Mouse (Mus musculus): Measurements from ENCODE around the gene Slc36a4.

Gene Slc36a4

GRCm38 (mm10) chr9:15709599-15710381 lies at the start of gene Slc36a4:
Slc36a4 (plus strand) TSS chr9:15709738.
- DNase-seq (ENCODE audit: extremely low read depth, insufficient read length, low spot score), result peak; percentile 84

DNA sequence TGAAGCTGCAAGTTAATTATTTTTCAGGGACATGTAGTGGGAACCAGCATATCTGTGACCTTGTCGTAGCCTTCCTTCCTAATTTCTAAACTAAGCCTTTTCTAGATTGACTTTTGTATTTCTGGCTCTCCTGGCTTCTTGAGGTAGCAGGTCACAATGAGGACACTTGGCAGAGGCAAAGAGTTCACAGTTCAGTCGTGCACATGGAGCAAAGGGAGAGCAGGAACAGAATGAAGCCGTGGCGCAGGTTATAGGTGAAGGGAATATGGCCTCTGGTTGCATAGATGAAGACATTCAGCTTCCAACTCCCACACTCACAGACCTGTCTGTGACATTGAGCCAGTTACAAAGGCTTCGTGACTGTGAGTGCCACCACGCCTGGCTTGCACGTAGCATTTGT lies 44.9 kb upstream of the Slc36a4 start:
- no peak for DNase-seq (ENCODE audit: extremely low read depth, insufficient read length, low spot score)

- DNase-seq (ENCODE audit: extremely low read depth, insufficient read length, low spot score), result no peak
Observed at GRCm38 (mm10) chr9:15669452-15669851, 40.1 kb upstream of the Slc36a4 start.

DNA sequence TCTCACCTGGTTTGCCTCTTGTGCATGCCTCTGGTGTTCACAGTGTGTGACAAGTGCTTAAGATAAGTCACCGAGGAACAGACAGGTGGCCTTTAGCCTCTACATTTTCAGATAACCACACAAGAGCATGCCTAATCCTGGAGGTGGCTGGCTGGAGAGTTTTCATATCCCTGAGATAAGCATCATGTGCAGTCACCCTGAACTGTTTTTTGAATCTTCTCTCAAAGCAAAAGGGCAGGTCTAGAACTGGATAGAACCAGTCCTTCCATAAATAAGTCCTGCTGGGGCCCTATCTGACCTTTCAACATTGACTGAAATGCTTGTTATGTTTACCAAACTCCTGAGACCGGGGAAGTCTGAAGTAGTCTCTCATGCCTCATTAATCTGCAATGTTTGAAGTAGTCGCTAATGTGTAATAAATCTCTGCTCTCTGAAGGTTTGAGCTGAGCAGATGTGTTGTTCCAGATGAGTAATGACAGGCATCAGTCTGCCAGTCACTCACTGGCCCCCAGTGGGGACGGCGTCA lies 39.5 kb upstream of the Slc36a4 start:
- no peak for DNase-seq (ENCODE audit: extremely low read depth, insufficient read length, low spot score)

DNA sequence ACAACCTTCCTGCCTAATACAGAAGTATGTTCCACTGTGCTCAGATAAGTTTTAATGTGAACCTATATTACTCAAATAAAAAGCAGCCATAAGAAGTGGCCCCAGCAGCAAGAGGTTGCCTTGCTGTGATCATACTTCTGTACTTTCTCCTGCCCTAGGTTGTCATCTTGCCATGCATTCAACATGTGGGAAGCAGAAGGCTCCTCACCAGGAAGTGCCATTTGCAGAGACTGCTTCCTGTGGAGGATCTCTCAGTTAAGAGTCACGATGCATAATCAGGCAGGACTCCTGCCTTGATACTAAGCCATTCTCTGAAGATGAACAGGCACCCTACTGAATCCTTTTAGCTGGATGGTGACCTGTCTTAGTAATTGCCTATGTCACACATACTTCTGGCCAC lies 37.3 kb upstream of the Slc36a4 start:
- no peak for DNase-seq (ENCODE audit: extremely low read depth, insufficient read length, low spot score)

DNA sequence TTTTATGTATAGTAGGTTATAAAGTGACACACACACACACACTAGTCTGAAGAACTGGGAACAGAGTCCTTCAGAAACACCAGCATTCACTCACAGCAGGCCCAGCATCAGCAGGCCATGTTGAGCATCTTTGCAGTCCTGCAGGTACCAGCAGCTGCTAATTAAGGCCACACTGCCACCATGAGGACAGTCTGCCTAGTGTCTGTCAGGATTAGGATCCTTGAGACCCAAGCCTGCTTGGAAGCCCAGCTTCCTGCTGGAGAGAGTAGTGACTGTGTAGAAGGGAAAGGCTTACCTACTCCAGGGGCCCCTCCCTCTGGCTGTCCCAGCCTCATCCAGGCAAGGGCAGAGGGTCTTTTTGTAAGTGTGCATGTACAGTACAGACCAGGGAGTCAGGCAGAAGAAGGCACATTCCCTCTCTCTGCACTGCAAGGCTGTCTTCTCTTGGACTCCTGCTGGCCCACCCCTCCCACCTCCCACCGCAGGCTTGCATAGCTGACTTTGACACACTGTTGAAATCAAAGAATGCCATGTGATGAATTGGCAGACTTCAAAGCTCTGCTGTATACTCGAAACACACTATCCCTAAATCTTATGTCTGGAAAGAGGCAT lies 27.6 kb upstream of the Slc36a4 start:
- DNase-seq (ENCODE audit: extremely low read depth, insufficient read length, low spot score), result peak; percentile 13

DNA sequence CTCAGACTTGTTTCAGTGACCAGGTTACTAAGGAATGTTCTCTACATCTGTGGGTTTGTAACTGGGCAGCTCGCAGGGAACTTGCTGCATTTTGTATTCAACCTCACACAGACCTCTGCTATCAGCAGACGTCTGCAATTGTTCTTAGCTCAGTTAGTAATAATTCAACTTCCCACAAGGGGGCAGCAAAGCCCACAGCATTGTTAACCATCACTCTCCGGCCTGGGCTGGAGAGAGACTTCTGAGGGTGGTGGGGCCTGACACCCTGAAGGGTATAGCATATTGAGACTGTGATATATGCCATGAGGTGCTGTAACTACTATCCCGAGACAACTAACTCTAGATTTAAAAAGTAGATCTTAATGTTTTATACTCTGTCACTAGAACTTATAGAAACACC lies 24.3 kb upstream of the Slc36a4 start:
- no peak for DNase-seq (ENCODE audit: extremely low read depth, insufficient read length, low spot score)

DNA sequence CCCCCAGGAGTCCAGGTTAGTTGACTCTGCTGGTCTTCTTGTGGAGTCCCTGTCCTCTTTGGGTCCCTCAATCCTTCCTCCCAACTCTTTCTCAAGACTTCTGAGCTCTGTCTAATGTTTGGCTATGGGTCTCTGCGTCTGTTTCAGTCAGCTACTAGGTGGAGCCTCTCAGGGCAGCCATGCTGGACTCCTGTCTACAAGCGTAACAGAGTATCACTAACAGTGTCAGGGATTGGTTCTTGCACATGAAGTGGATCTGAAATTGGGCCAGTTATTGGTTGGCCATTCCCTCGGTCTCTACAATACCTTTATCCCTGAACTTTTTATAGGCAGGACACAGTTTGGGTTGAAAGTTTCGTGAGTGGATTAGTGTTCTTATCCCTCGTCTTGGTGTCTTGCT lies 22.2 kb upstream of the Slc36a4 start:
- no peak for DNase-seq (ENCODE audit: extremely low read depth, insufficient read length, low spot score)

DNA sequence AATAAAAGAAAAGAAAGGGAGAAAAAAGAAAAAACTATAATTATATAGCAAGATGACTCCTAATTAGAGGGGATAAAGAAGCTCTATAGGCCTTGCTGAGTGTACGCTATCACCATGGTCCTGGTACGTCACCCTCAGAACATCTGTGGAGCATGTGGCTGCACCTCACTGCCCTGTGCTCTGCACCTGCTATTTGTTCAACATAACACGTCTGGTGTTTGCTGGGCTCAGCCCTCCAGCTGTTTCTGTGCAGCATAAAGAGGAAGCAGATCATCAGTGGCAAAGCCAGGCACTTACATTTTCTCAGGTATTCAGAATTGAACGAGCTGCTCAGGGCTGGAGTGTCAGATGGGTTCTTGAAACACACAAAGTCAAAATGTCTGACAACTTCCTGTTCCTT lies 15.7 kb upstream of the Slc36a4 start:
- no peak for DNase-seq (ENCODE audit: extremely low read depth, insufficient read length, low spot score)

GRCm38 (mm10) chr9:15694989-15695388 lies 14.5 kb upstream of the Slc36a4 start:
- no peak for DNase-seq (ENCODE audit: extremely low read depth, insufficient read length, low spot score)

DNA sequence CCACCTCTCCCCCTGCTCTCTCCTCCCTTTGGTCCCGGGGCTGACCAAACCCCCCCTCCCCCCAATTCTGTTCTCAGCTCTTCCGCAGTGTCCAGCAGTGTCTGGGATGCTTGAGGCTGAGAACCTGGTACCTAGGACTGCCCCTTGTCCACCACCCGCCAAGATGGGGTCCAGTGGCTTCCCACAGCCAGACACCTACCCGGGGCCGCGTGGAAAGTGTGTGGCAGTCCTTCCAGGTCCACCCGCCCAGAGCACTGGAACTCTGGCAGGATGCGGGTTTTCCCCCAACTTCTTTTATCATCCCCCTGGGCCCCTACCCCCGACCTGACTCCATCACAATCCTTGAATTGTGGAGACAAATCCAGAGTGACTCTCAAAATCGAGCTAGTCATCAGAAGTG lies 3.8 kb upstream of the Slc36a4 start:
- DNase-seq (ENCODE audit: extremely low read depth, insufficient read length, low spot score), result no peak

DNA sequence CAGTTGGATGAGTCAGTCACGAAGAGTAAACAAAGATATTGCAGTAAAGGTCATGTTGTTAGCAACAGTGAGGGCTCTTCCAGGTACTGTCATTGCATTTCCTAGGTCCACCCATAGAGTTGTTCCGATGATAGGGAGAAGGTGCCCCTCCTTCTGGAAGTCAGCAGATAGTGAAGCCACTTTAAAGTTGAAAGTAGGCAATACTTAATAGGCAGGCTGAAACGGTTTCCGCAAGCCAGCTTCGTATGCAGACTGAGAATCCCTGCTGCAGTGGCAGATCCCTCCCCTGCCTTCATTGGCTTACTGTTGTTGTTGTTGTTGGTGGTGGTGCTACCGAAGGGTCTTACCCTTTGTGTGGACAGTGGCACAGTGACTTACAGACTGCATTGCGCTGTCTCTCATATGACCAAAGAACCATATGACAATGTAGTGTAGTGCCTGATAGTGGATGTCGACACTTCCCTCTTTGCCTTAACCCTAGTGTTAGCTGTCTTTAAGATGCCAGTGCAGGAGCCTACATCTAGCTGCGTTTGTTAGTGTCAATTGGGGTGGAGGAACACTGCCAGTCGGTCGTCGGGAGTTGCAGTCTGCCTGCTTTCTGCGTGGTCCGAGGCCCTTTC lies 449 bp upstream of the Slc36a4 start:
- DNase-seq (ENCODE audit: extremely low read depth, insufficient read length, low spot score), result peak; percentile 6

- DNase-seq (ENCODE audit: extremely low read depth, insufficient read length, low spot score), result no peak
Observed at GRCm38 (mm10) chr9:15710821-15711565, 1.5 kb downstream of the Slc36a4 start.

DNA sequence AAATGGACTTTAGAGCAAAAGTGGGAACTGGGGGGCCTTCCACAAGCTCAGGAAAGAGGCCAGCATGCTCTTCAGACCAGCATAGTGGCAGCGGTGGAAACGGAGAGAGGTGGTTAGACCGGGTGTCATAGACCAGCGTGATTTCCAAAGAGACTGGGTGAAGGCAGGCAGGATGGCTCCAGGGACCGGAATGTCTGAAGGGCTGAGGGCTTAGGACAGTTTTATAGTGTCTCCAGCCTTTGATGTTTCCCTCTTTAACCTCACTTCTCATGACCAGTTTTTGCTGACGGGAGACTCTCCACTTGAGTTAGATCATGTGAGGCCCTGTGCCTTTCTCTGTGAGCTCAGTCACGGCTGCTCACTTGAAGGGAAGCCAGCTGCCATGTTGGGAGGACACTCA lies 2.1 kb downstream of the Slc36a4 start:
- DNase-seq (ENCODE audit: extremely low read depth, insufficient read length, low spot score), result no peak

GRCm38 (mm10) chr9:15714792-15715191 lies 5.3 kb downstream of the Slc36a4 start:
- DNase-seq (ENCODE audit: extremely low read depth, insufficient read length, low spot score), result no peak

GRCm38 (mm10) chr9:15715193-15715989 lies 5.9 kb downstream of the Slc36a4 start:
- DNase-seq (ENCODE audit: extremely low read depth, insufficient read length, low spot score), result no peak

DNA sequence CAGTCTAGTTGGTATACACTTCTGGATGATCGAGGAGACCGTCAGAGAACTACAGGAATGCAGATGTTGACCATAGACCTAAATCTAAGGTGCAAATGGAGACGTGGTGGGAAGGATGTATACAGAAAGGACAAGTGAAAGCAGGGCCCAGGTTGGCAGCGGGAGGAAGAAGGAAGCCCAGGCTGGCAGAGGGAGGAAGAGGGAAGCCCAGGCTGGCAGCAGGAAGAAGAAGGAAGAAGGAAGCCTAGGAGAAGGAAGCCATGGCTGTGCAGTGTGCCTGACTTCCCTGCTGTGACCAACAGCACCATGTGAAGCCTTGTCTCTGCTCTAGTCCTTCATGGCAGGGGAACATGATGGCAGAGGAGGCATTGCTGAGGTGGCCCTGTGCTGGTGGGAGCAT lies 7.8 kb downstream of the Slc36a4 start:
- DNase-seq (ENCODE audit: extremely low read depth, insufficient read length, low spot score), result no peak

- no peak for DNase-seq (ENCODE audit: extremely low read depth, insufficient read length, low spot score)
Observed at GRCm38 (mm10) chr9:15718295-15718694, 8.8 kb downstream of the Slc36a4 start.

GRCm38 (mm10) chr9:15719594-15719993 lies 10.1 kb downstream of the Slc36a4 start:
- DNase-seq (ENCODE audit: extremely low read depth, insufficient read length, low spot score), result no peak

GRCm38 (mm10) chr9:15720556-15720955 lies 11.0 kb downstream of the Slc36a4 start:
- DNase-seq (ENCODE audit: extremely low read depth, insufficient read length, low spot score), result no peak

Data from 3134 (cell line).